Mouse (Mus musculus): Measurements from ENCODE around the gene Ap1b1. TPM values are rescaled to one million over a fixed set of nuclear protein-coding genes. Genes with fewer than 3 reads are reported as not detected.

The Ap1b1 gene
- polyA plus RNA-seq, 1 experiment from 2014 or later, result 73.6 TPM

GRCm38 (mm10) chr11:4996621-4997199 is 10.1 kb downstream of the Ap1b1 start:
- Histone ChIP-seq H3K4me3 (ENCODE audit: low read depth, low read length) (no peak overlapping the region), H3K36me3 (ENCODE audit: control insufficient read depth, insufficient read depth, low read length) (no peaks in the 10 kb centered on the region), H3K9me3 (ENCODE audit: control insufficient read depth, low read length) (no peaks in the 10 kb centered on the region), H3K4me1 (ENCODE audit: control insufficient read depth, insufficient read depth, low read length) (peaks cover 7% of the 10 kb centered on the region; the same call in 1 of the 2 replicates), H3K27ac (ENCODE audit: low read depth, low read length) (no peak overlapping the region), H3K9ac (ENCODE audit: low read length) (no peak overlapping the region), H3K27me3 (ENCODE audit: control insufficient read depth, insufficient read depth, low read length) (no peaks in the 10 kb centered on the region), H3K4me2 (ENCODE audit: low read depth) (no peak overlapping the region)
- whole genome bisulfite sequencing, result 88% methylated on average over 5 of the region's 5 CpGs
- DNase-seq (ENCODE audit: low spot score), result no peak
- ATAC-seq (ENCODE audit: insufficient read depth, low FRiP score, low TSS enrichment), result no peak

- 6% methylated on average over 3 of the region's 3 CpGs for WGBS
- no peak overlapping the region for H3K27ac ChIP-seq (ENCODE audit: low read depth, low read length)
- DNase-seq (ENCODE audit: low spot score), result no peak
Observed at GRCm38 (mm10) chr11:4998352-4998751, 11.7 kb downstream of the Ap1b1 start.

GRCm38 (mm10) chr11:4998762-4999161 is 12.1 kb downstream of the Ap1b1 start:
- ATAC-seq (ENCODE audit: insufficient read depth, low FRiP score, low TSS enrichment), result no peak
- Histone ChIP-seq H3K9ac (ENCODE audit: low read length) (no peak overlapping the region), H3K4me1 (ENCODE audit: control insufficient read depth, insufficient read depth, low read length) (peaks cover 7% of the 10 kb centered on the region; the same call in 1 of the 2 replicates), H3K27me3 (ENCODE audit: control insufficient read depth, insufficient read depth, low read length) (no peaks in the 10 kb centered on the region), H3K36me3 (ENCODE audit: control insufficient read depth, insufficient read depth, low read length) (no peaks in the 10 kb centered on the region; the same call in 1 of the 2 replicates), H3K9me3 (ENCODE audit: control insufficient read depth, low read length) (no peaks in the 10 kb centered on the region), H3K4me2 (ENCODE audit: low read depth) (no peak overlapping the region), H3K4me3 (ENCODE audit: low read depth, low read length) (no peak overlapping the region), H3K27ac (ENCODE audit: low read depth, low read length) (no peak overlapping the region)
- no peak for DNase-seq (ENCODE audit: low spot score)
- WGBS, result 64% methylated on average over 1 of the region's 1 CpGs

More at GRCm38 (mm10) chr11:4998352-4998751, 11.7 kb downstream of the Ap1b1 start:
- Histone ChIP-seq H3K4me2 (ENCODE audit: low read depth) (no peak overlapping the region), H3K4me3 (ENCODE audit: low read depth, low read length) (no peak overlapping the region), H3K9ac (ENCODE audit: low read length) (no peak overlapping the region), H3K4me1 (ENCODE audit: control insufficient read depth, insufficient read depth, low read length) (peaks cover 7% of the 10 kb centered on the region; the same call in 1 of the 2 replicates), H3K9me3 (ENCODE audit: control insufficient read depth, low read length) (no peaks in the 10 kb centered on the region), H3K27me3 (ENCODE audit: control insufficient read depth, insufficient read depth, low read length) (no peaks in the 10 kb centered on the region), H3K36me3 (ENCODE audit: control insufficient read depth, insufficient read depth, low read length) (no peaks in the 10 kb centered on the region; the same call in 1 of the 2 replicates)
- ATAC-seq (ENCODE audit: insufficient read depth, low FRiP score, low TSS enrichment), result no peak

GRCm38 (mm10) chr11:5000241-5000640 is 13.6 kb downstream of the Ap1b1 start:
- Histone ChIP-seq H3K4me1 (ENCODE audit: control insufficient read depth, insufficient read depth, low read length) (peaks cover 7% of the 10 kb centered on the region; the same call in 1 of the 2 replicates), H3K36me3 (ENCODE audit: control insufficient read depth, insufficient read depth, low read length) (no peaks in the 10 kb centered on the region; the same call in 1 of the 2 replicates), H3K27ac (ENCODE audit: low read depth, low read length) (no peak overlapping the region), H3K4me2 (ENCODE audit: low read depth) (no peak overlapping the region), H3K9me3 (ENCODE audit: control insufficient read depth, low read length) (no peaks in the 10 kb centered on the region), H3K27me3 (ENCODE audit: control insufficient read depth, insufficient read depth, low read length) (no peaks in the 10 kb centered on the region), H3K4me3 (ENCODE audit: low read depth, low read length) (no peak overlapping the region), H3K9ac (ENCODE audit: low read length) (no peak overlapping the region)
- DNase-seq (ENCODE audit: low spot score), result no peak
- WGBS, result 79% methylated on average over 1 of the region's 1 CpGs
- ATAC-seq (ENCODE audit: insufficient read depth, low FRiP score, low TSS enrichment), result no peak

GRCm38 (mm10) chr11:5002826-5003225 is 16.2 kb downstream of the Ap1b1 start:
- Histone ChIP-seq H3K9me3 (ENCODE audit: control insufficient read depth, low read length) (no peaks in the 10 kb centered on the region), H3K4me3 (ENCODE audit: low read depth, low read length) (no peak overlapping the region), H3K4me1 (ENCODE audit: control insufficient read depth, insufficient read depth, low read length) (peaks cover 7% of the 10 kb centered on the region; the same call in 1 of the 2 replicates), H3K27ac (ENCODE audit: low read depth, low read length) (no peak overlapping the region), H3K9ac (ENCODE audit: low read length) (no peak overlapping the region), H3K27me3 (ENCODE audit: control insufficient read depth, insufficient read depth, low read length) (no peaks in the 10 kb centered on the region), H3K36me3 (ENCODE audit: control insufficient read depth, insufficient read depth, low read length) (no peaks in the 10 kb centered on the region; the same call in 1 of the 2 replicates), H3K4me2 (ENCODE audit: low read depth) (no peak overlapping the region)
- no peak for DNase-seq (ENCODE audit: low spot score)
- WGBS, result 81% methylated on average over 4 of the region's 4 CpGs
- no peak for ATAC-seq (ENCODE audit: insufficient read depth, low FRiP score, low TSS enrichment)

- DNase-seq (ENCODE audit: low spot score) (no peak), ATAC-seq (ENCODE audit: insufficient read depth, low FRiP score, low TSS enrichment) (no peak)
- Histone ChIP-seq H3K9me3 (ENCODE audit: control insufficient read depth, low read length) (no peaks in the 10 kb centered on the region), H3K27ac (ENCODE audit: low read depth, low read length) (no peak overlapping the region), H3K36me3 (ENCODE audit: control insufficient read depth, insufficient read depth, low read length) (no peaks in the 10 kb centered on the region; the same call in 1 of the 2 replicates), H3K4me1 (ENCODE audit: control insufficient read depth, insufficient read depth, low read length) (no peaks in the 10 kb centered on the region), H3K4me3 (ENCODE audit: low read depth, low read length) (no peak overlapping the region), H3K4me2 (ENCODE audit: low read depth) (no peak overlapping the region), H3K9ac (ENCODE audit: low read length) (no peak overlapping the region), H3K27me3 (ENCODE audit: control insufficient read depth, insufficient read depth, low read length) (no peaks in the 10 kb centered on the region)
- WGBS, result 86% methylated on average over 2 of the region's 2 CpGs
Observed at GRCm38 (mm10) chr11:5005528-5005927, 18.9 kb downstream of the Ap1b1 start.

- no peak for ATAC-seq (ENCODE audit: insufficient read depth, low FRiP score, low TSS enrichment)
Observed at GRCm38 (mm10) chr11:5007186-5007585, 20.6 kb downstream of the Ap1b1 start.

GRCm38 (mm10) chr11:5008867-5009266 is 22.2 kb downstream of the Ap1b1 start:
- 84% methylated on average over 3 of the region's 3 CpGs for WGBS

More at GRCm38 (mm10) chr11:5007186-5007585, 20.6 kb downstream of the Ap1b1 start:
- no peaks in the 10 kb centered on the region; the same call in 1 of the 2 replicates for H3K36me3 ChIP-seq (ENCODE audit: control insufficient read depth, insufficient read depth, low read length)
- no peaks in the 10 kb centered on the region for H3K4me1 ChIP-seq (ENCODE audit: control insufficient read depth, insufficient read depth, low read length)
- 92% methylated on average over 1 of the region's 1 CpGs for WGBS
- no peak overlapping the region for H3K9ac ChIP-seq (ENCODE audit: low read length)
- H3K27ac ChIP-seq (ENCODE audit: low read depth, low read length), result no peak overlapping the region
- H3K27me3 ChIP-seq (ENCODE audit: control insufficient read depth, insufficient read depth, low read length), result no peaks in the 10 kb centered on the region
- H3K4me2 ChIP-seq (ENCODE audit: low read depth), result no peak overlapping the region
- no peak overlapping the region for H3K4me3 ChIP-seq (ENCODE audit: low read depth, low read length)
- no peaks in the 10 kb centered on the region for H3K9me3 ChIP-seq (ENCODE audit: control insufficient read depth, low read length)
- no peak for DNase-seq (ENCODE audit: low spot score)

More at GRCm38 (mm10) chr11:5008867-5009266, 22.2 kb downstream of the Ap1b1 start:
- ATAC-seq (ENCODE audit: insufficient read depth, low FRiP score, low TSS enrichment), result no peak
- Histone ChIP-seq H3K27me3 (ENCODE audit: control insufficient read depth, insufficient read depth, low read length) (no peaks in the 10 kb centered on the region), H3K4me3 (ENCODE audit: low read depth, low read length) (no peak overlapping the region), H3K36me3 (ENCODE audit: control insufficient read depth, insufficient read depth, low read length) (peaks cover 3% of the 10 kb centered on the region; the same call in 1 of the 2 replicates), H3K9ac (ENCODE audit: low read length) (no peak overlapping the region), H3K9me3 (ENCODE audit: control insufficient read depth, low read length) (no peaks in the 10 kb centered on the region), H3K27ac (ENCODE audit: low read depth, low read length) (no peak overlapping the region), H3K4me1 (ENCODE audit: control insufficient read depth, insufficient read depth, low read length) (no peaks in the 10 kb centered on the region), H3K4me2 (ENCODE audit: low read depth) (no peak overlapping the region)
- no peak for DNase-seq (ENCODE audit: low spot score)
